Mouse (Mus musculus) midbrain, embryonic 11.5 days (tissue): ENCODE measurements around the gene Rnps1. TPM values are rescaled to one million over a fixed set of nuclear protein-coding genes. Genes with fewer than 3 reads are reported as not detected.

Source experiments
- ATAC-seq: fragments of 200-750 bp; cut with Nextera tagmentation; 2 replicates; pipeline ENCODE4 v1.8.0; 2017; ENCODE audit warnings: moderate TSS enrichment, moderate library complexity; ENCODE audit not compliant: low FRiP score
- DNase-seq: peaks from one replicate; pipeline ENCODE4 v3.0.0; 2015; ENCODE audit warnings: low spot score; ENCODE audit errors: missing footprints
- H3K27ac ChIP-seq: fragments of 300-500 bp; sonication (generic); 2 replicates; pipeline ENCODE4 v1.5.1; 2014; ENCODE audit warnings: low read depth, low read length
- H3K27me3 ChIP-seq: fragments of 300-500 bp; sonication (generic); 2 replicates; pipeline ENCODE4 v1.6.1; 2014; ENCODE audit warnings: mild to moderate bottlenecking, low read length, moderate library complexity, mixed read lengths; ENCODE audit not compliant: control insufficient read depth, insufficient read depth
- H3K36me3 ChIP-seq: fragments of 300-500 bp; sonication (generic); 2 replicates; pipeline ENCODE4 v1.6.1; 2014; ENCODE audit warnings: mild to moderate bottlenecking, low read length, moderate library complexity, mixed read lengths; ENCODE audit not compliant: control insufficient read depth, insufficient read depth
- H3K4me1 ChIP-seq: fragments of 300-500 bp; sonication (generic); 2 replicates; pipeline ENCODE4 v1.6.1; 2014; ENCODE audit warnings: low read length; ENCODE audit not compliant: control insufficient read depth, insufficient read depth
- H3K4me2 ChIP-seq: fragments of 300-500 bp; sonication (generic); 2 replicates; pipeline ENCODE4 v1.6.1; 2014; ENCODE audit warnings: mild to moderate bottlenecking, moderate library complexity
- H3K4me3 ChIP-seq: fragments of 300-500 bp; sonication (generic); 2 replicates; pipeline ENCODE4 v1.5.1; 2014; ENCODE audit warnings: low read depth, low read length
- H3K9ac ChIP-seq: fragments of 300-500 bp; sonication (generic); 2 replicates; pipeline ENCODE4 v1.6.1; 2014; ENCODE audit warnings: low read length
- H3K9me3 ChIP-seq: fragments of 300-500 bp; sonication (generic); 2 replicates; pipeline ENCODE4 v1.6.1; 2016; ENCODE audit warnings: low read length; ENCODE audit not compliant: control insufficient read depth
- WGBS: fragments of 180-500 bp; shearing (Covaris S2); extraction: QIAGEN DNeasy Blood & Tissue Kit; methylation state at CpG from one replicate; pipeline ENCODE4 v1.1.7; 2014; 5-methylcytosine and 5-hydroxymethylcytosine counted together
- polyA plus RNA-seq: library from polyadenylated mRNA; unstranded; fragments of >200 nt; fragmentation: Nextera tagmentation; extraction: Ambion mirVana; gene quantifications from 2 replicates; pipeline ENCODE4 v1.2.1, GENCODE M21; 2014

The Rnps1 gene
- polyA plus RNA-seq, 1 experiment from 2014 or later = 380 TPM

GRCm38 (mm10) chr17:24393527-24393926 is 20.8 kb upstream of the Rnps1 start:
- 43% methylated on average over 4 of the region's 4 CpGs for WGBS
- Histone ChIP-seq H3K27ac (no peak overlapping the region), H3K4me3 (no peak overlapping the region), H3K36me3 (no peaks in the 10 kb centered on the region), H3K9ac (no peak overlapping the region), H3K9me3 (no peaks in the 10 kb centered on the region), H3K4me2 (no peak overlapping the region), H3K4me1 (no peaks in the 10 kb centered on the region), H3K27me3 (no peaks in the 10 kb centered on the region)
- DNase-seq (no peak), ATAC-seq (no peak)

- Histone ChIP-seq H3K4me3 (no peak overlapping the region), H3K4me2 (no peak overlapping the region), H3K27me3 (no peaks in the 10 kb centered on the region), H3K9me3 (no peaks in the 10 kb centered on the region), H3K27ac (no peak overlapping the region), H3K4me1 (no peaks in the 10 kb centered on the region), H3K9ac (no peak overlapping the region), H3K36me3 (no peaks in the 10 kb centered on the region)
- DNase-seq (no peak), ATAC-seq (no peak)
- WGBS = 91% methylated on average over 7 of the region's 7 CpGs
Measured at GRCm38 (mm10) chr17:24394456-24394855, 19.9 kb upstream of the Rnps1 start.

- Histone ChIP-seq H3K9me3 (no peaks in the 10 kb centered on the region), H3K4me1 (no peaks in the 10 kb centered on the region), H3K27me3 (no peaks in the 10 kb centered on the region), H3K36me3 (no peaks in the 10 kb centered on the region), H3K27ac (no peak overlapping the region), H3K4me2 (no peak overlapping the region), H3K4me3 (no peak overlapping the region), H3K9ac (no peak overlapping the region)
- DNase-seq (no peak), ATAC-seq (no peak)
- WGBS = 75% methylated on average over 3 of the region's 3 CpGs
Measured at GRCm38 (mm10) chr17:24402371-24402770, 12.0 kb upstream of the Rnps1 start.

GRCm38 (mm10) chr17:24407116-24407803 is 7.1 kb upstream of the Rnps1 start:
- WGBS = 91% methylated on average over 12 of the region's 12 CpGs
- no peaks in the 10 kb centered on the region for H3K4me1 ChIP-seq
- no peak overlapping the region for H3K27ac ChIP-seq
- no peak for DNase-seq
- no peak overlapping the region for H3K4me3 ChIP-seq
- no peaks in the 10 kb centered on the region for H3K9me3 ChIP-seq
- H3K9ac ChIP-seq = no peak overlapping the region
- no peaks in the 10 kb centered on the region for H3K36me3 ChIP-seq
- ATAC-seq = no peak
- H3K4me2 ChIP-seq = no peak overlapping the region
- H3K27me3 ChIP-seq = no peaks in the 10 kb centered on the region

GRCm38 (mm10) chr17:24413557-24414211 is 681 bp upstream of the Rnps1 start:
- Histone ChIP-seq H3K27ac (peak overlapping the region; percentile 68), H3K36me3 (peaks cover 10% of the 10 kb centered on the region), H3K4me3 (peak overlapping the region; percentile 82), H3K9ac (peak overlapping the region; percentile 64), H3K27me3 (no peaks in the 10 kb centered on the region), H3K4me2 (peak overlapping the region; percentile 97), H3K4me1 (peaks cover 17% of the 10 kb centered on the region), H3K9me3 (no peaks in the 10 kb centered on the region)
- DNase-seq (peak; percentile 88), ATAC-seq (peak; percentile 52)
- 39% methylated on average over 22 of the region's 22 CpGs for WGBS

- Histone ChIP-seq H3K36me3 (peaks cover 19% of the 10 kb centered on the region), H3K4me1 (peaks cover 17% of the 10 kb centered on the region), H3K27me3 (no peaks in the 10 kb centered on the region), H3K4me3 (peak overlapping the region; percentile 82), H3K27ac (peak overlapping the region; percentile 87; the same call in 1 of the 2 replicates), H3K9ac (peak overlapping the region; percentile 94), H3K4me2 (peak overlapping the region; percentile 97), H3K9me3 (no peaks in the 10 kb centered on the region)
- ATAC-seq (no peak), DNase-seq (peak; percentile 93)
- WGBS = 1% methylated on average over 21 of the region's 21 CpGs
Measured at GRCm38 (mm10) chr17:24415011-24415410, 646 bp downstream of the Rnps1 start.

- H3K4me3 ChIP-seq = peak overlapping the region; percentile 82
- WGBS = 94% methylated on average over 3 of the region's 3 CpGs
- H3K9ac ChIP-seq = peak overlapping the region; percentile 94
- peaks cover 25% of the 10 kb centered on the region for H3K36me3 ChIP-seq
- peak overlapping the region; percentile 97 for H3K4me2 ChIP-seq
- no peaks in the 10 kb centered on the region for H3K9me3 ChIP-seq
- no peaks in the 10 kb centered on the region for H3K27me3 ChIP-seq
- peaks cover 17% of the 10 kb centered on the region for H3K4me1 ChIP-seq
- DNase-seq = no peak
- no peak for ATAC-seq
- no peak overlapping the region for H3K27ac ChIP-seq
Measured at GRCm38 (mm10) chr17:24416051-24416652, 1.8 kb downstream of the Rnps1 start.

- no peaks in the 10 kb centered on the region for H3K9me3 ChIP-seq
- H3K27me3 ChIP-seq = no peaks in the 10 kb centered on the region
- H3K9ac ChIP-seq = no peak overlapping the region
- no peak overlapping the region for H3K4me3 ChIP-seq
- ATAC-seq (no peak), DNase-seq (peak; percentile 54)
- 95% methylated on average over 4 of the region's 4 CpGs for WGBS
- H3K27ac ChIP-seq = no peak overlapping the region
- H3K36me3 ChIP-seq = peaks cover 45% of the 10 kb centered on the region
- H3K4me1 ChIP-seq = peaks cover 5% of the 10 kb centered on the region; the same call in 1 of the 2 replicates
- no peak overlapping the region for H3K4me2 ChIP-seq
Measured at GRCm38 (mm10) chr17:24423114-24423513, 8.7 kb downstream of the Rnps1 start.

GRCm38 (mm10) chr17:24424489-24424888 is 10.1 kb downstream of the Rnps1 start:
- WGBS = 92% methylated on average over 5 of the region's 5 CpGs
- DNase-seq (peak; percentile 62), ATAC-seq (no peak)
- Histone ChIP-seq H3K4me1 (peaks cover 5% of the 10 kb centered on the region; the same call in 1 of the 2 replicates), H3K4me3 (no peak overlapping the region), H3K9ac (no peak overlapping the region), H3K9me3 (no peaks in the 10 kb centered on the region), H3K36me3 (peaks cover 40% of the 10 kb centered on the region), H3K27ac (no peak overlapping the region), H3K27me3 (no peaks in the 10 kb centered on the region), H3K4me2 (no peak overlapping the region)
